Mouse (Mus musculus) thymus, postnatal 14 days (tissue): ENCODE data around the gene Kxd1.
"Not testable (repeated sequence)": the region's sequence is repeated elsewhere in the genome, so short reads cannot be mapped to it uniquely, and the experiment has no call there.

Experiments
- DNase-seq: peaks from one replicate; pipeline ENCODE4 v3.0.0; 2021

The Kxd1 gene

GRCm38 (mm10) chr8:70512253-70512903 is 15.4 kb downstream of the Kxd1 start:
- DNase-seq: no peak

- no peak for DNase-seq
Observed at GRCm38 (mm10) chr8:70511770-70512169, 16.0 kb downstream of the Kxd1 start.

GRCm38 (mm10) chr8:70511174-70511573 is 16.6 kb downstream of the Kxd1 start:
- not testable (repeated sequence) for DNase-seq

GRCm38 (mm10) chr8:70510228-70510915 is 17.4 kb downstream of the Kxd1 start, which contains the start of gene Uba52:
Gene Uba52, minus strand, starts transcription at chr8:70510801.
- peak; percentile 98 for DNase-seq

GRCm38 (mm10) chr8:70509281-70509952 is 18.3 kb downstream of the Kxd1 start:
- peak; percentile 28 for DNase-seq

- no peak for DNase-seq
Observed at GRCm38 (mm10) chr8:70507027-70507393, 20.7 kb downstream of the Kxd1 start.

- peak; percentile 96 for DNase-seq
Observed at GRCm38 (mm10) chr8:70506328-70507026, 21.3 kb downstream of the Kxd1 start, which contains the start of gene Rex1bd. Gene Rex1bd, minus strand, starts transcription at chr8:70506752.

- peak; percentile 34 for DNase-seq
Observed at GRCm38 (mm10) chr8:70505698-70506327, 21.9 kb downstream of the Kxd1 start.

GRCm38 (mm10) chr8:70504851-70505250 is 22.9 kb downstream of the Kxd1 start:
- peak; percentile 86 for DNase-seq

- DNase-seq: no peak
Observed at GRCm38 (mm10) chr8:70504291-70504716, 23.5 kb downstream of the Kxd1 start.

- peak; percentile 75 for DNase-seq
Observed at GRCm38 (mm10) chr8:70503062-70503750, 24.6 kb downstream of the Kxd1 start.

- DNase-seq: no peak
Observed at GRCm38 (mm10) chr8:70502540-70502939, 25.2 kb downstream of the Kxd1 start.

- no peak for DNase-seq
Observed at GRCm38 (mm10) chr8:70501820-70502529, 25.8 kb downstream of the Kxd1 start.

GRCm38 (mm10) chr8:70500386-70501301 is 27.1 kb downstream of the Kxd1 start:
- peak; percentile 59 for DNase-seq

GRCm38 (mm10) chr8:70495771-70496062 is 32.0 kb downstream of the Kxd1 start:
- no peak for DNase-seq

- no peak for DNase-seq
Observed at GRCm38 (mm10) chr8:70495001-70495770, 32.6 kb downstream of the Kxd1 start.

- DNase-seq: no peak
Observed at GRCm38 (mm10) chr8:70494416-70494945, 33.3 kb downstream of the Kxd1 start.

- no peak for DNase-seq
Observed at GRCm38 (mm10) chr8:70493692-70494415, 33.9 kb downstream of the Kxd1 start.
